Mouse (Mus musculus) testis, adult 2 months (tissue): ENCODE measurements at regions not wholly inside any gene's neighbourhood (a gene's known extent, or its start where the extent isn't known, plus 50 kb on each side); places are given as distances from the start of the nearest gene placed in this dataset.

ENCODE experiments used
- CTCF ChIP-seq: fragments of 200-500 bp; IDR thresholded peaks from 2 replicates; pipeline ENCODE4 v1.5.1; 2012; ENCODE audit warnings: low read depth, mild to moderate bottlenecking, inconsistent platforms, low read length, moderate library complexity; ENCODE audit not compliant: control insufficient read depth, insufficient read depth, insufficient replicate concordance
- POLR2A ChIP-seq: fragments of 200-500 bp; IDR thresholded peaks from 2 replicates; pipeline ENCODE4 v1.6.1; 2012; ENCODE audit warnings: low read depth, mild to moderate bottlenecking, inconsistent platforms, low read length, moderate library complexity; ENCODE audit not compliant: control insufficient read depth

GRCm38 (mm10) chr16:15113131-15113530 is 204.1 kb upstream of the Gm21897 start:
- TF ChIP-seq POLR2A, result no peak
- no peak for TF ChIP-seq CTCF
